Mouse (Mus musculus): ENCODE data around the gene Myo1e. TPM values are rescaled to one million over a fixed set of nuclear protein-coding genes. Genes with fewer than 3 reads are reported as not detected.

Myo1e gene
- 66.7 TPM for polyA plus RNA-seq (2017; shearing (Covaris generic))

DNA sequence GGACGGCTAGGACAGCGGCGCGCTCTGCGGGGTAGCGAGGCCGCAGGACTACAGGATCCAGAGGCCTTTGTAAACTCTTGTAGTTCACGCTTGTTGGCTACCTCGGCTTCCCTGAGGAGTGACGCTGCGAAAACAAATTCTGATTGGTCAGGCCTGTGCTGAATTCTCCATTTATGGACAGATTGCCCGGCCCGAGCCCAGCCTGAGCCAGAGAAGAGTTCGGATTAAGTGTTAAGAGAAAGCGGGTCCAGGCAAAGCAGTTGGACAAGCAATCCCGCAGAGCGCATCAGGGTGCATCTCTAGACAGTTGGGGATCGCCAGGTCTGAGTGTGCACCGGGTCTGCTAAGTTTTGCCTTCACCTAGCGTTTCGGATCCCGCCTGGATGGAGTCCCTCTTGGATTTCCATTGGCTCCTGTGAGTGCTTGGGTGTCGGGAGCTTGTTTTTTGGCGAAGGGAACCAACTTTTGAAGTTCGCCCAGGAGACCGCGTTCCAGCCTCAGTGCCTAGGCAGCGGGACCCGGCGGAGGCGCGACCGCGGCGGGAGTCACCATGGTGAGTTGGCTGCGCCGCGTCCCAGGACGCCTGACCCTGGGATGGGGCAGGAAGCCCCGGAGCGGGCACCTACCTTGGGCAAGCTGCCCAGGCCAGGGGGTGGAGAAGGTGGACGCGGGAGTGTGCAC lies at the start of gene Myo1e:
TSS of gene Myo1e (plus strand) at position 200 of the 681 bp plus-strand sequence.

DNA sequence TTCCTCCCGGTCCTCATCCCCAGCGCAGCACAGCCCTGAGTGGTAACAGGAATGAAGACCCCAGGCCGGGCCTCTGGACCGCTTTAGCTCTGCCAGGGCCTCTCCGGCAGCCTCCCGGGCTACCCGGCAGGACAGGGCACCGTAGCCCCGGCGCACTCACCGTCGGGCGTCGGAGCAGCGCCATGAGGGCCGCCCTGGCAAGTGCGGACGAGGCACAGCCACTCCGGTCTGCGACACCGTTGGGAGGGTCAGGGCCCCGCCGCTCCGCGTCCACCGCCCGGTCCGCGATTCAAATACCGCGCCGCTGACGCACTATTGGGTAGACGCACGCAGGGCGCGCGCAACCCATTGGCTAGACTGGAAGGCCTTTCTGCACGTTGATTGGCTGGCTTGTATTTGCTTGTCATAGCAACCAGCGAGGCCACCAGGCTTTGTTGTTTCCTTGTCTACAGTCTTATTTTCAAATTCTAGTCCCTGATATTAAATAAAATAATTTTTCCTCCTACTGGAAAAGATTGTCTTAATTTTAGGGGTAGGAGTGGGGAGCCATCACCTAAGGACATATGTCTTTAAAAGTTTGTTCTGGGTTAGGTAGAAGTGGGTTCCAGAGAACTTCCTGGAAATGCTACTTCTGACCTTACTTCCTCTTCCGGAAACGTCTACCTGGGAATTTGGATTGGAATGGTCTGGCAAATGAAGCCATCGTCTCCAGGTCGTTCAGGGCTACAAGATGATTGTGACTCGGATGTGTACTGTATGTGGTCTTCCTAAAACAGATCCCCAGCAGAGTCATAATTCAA lies 214.3 kb downstream of the Myo1e start, which contains the start of gene Ccnb2:
TSS of gene Ccnb2 (minus strand) at position 291 of the 800 bp plus-strand sequence.

Other genes with a start within 250 kb of the Myo1e start
- 108 TPM for gene Bnip2, start 217.9 kb upstream of the Myo1e start, polyA plus RNA-seq (2017; shearing (Covaris generic))
- 180 TPM for gene Gtf2a2, start 194.8 kb upstream of the Myo1e start, polyA plus RNA-seq (2017; shearing (Covaris generic))
- not detected for gene Gcnt3, start 169.3 kb upstream of the Myo1e start, polyA plus RNA-seq (2017; shearing (Covaris generic))
- 0.15 TPM for gene Fam81a, start 64.8 kb upstream of the Myo1e start, polyA plus RNA-seq (2017; shearing (Covaris generic))
- 11.1 TPM for gene Ccnb2, start 214.2 kb downstream of the Myo1e start, polyA plus RNA-seq (2017; shearing (Covaris generic))

All from CD4-positive, CD25-positive, alpha-beta regulatory T cell, adult 9 weeks (primary cell).